ENCODE assay signal across 8 mouse cellular contexts in the genomic region with DNA sequence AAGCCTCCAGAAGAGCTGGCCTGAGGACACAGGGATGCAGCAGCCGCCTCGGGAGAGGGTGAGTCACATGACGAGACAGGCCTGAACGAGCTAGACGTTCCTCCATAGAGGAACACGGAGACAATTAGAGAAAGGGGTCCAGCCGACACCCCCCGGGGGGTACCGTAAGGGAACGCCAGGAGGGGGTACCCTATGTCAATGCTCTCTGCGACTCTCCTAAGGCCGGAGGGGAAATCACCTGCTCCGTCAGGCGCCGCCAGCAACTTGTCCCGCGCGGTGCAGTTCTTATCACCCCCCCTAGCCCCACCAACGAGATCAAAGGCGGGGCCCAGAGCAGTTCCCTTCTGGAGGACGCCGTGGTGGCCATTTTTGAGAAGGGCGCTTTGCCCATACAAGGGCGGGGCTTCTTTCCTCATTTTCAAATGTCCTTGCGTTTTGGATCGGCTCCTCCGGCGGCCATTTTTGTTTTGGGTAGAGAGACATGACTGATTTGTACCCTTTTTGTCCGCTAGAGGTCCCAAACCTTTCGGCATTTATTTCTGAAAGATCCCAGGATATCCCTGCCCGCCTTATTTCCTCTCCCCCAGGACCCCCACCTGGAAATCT. TPM values are rescaled to one million over a fixed set of nuclear protein-coding genes. Genes with fewer than 3 reads are reported as not detected.
DNase-seq lines count a peak whose midpoint lies in the region; ATAC-seq and TF ChIP-seq lines count a peak whose summit lies in the region.

A gene (minus strand): TSS at position 372 of the 606 bp plus-strand sequence.

- under 1% methylated on average over 31 of the region's 31 CpGs for WGBS in forebrain, embryonic 15.5 days
- WGBS in lung, adult 2 months, result under 1% methylated on average over 31 of the region's 31 CpGs

- peak within 1 kb of the TSS; percentile 38; the same call in 1 of the 2 replicates for H3K27ac ChIP-seq in ES-E14 (ENCODE audit: insufficient read depth, low read depth, low read length, poor library complexity, severe bottlenecking)
- H3K27ac ChIP-seq in forebrain, embryonic 15.5 days (replicated peaks), result peak within 1 kb of the TSS; percentile 67

- no peaks in the 10 kb centered on the region for H3K27me3 ChIP-seq in forebrain, embryonic 15.5 days

- H3K9me3 ChIP-seq in ES-E14 (ENCODE audit: control insufficient read depth, insufficient read depth, low read depth, low read length), result no peaks in the 10 kb centered on the region
- no peaks in the 10 kb centered on the region for H3K9me3 ChIP-seq in forebrain, embryonic 15.5 days

- no peak for TF ChIP-seq CTCF in lung, adult 2 months (IDR thresholded peaks at IDR 0.05; ENCODE audit: insufficient read depth, low read length)

- peak within 1 kb of the TSS; percentile 82 for H3K4me2 ChIP-seq in forebrain, embryonic 15.5 days (replicated peaks)

- H3K36me3 ChIP-seq in ES-E14 (ENCODE audit: control insufficient read depth, insufficient read depth, low read length, poor library complexity, severe bottlenecking), result no peaks in the 10 kb centered on the region; the same call in 1 of the 2 replicates
- H3K36me3 ChIP-seq in forebrain, embryonic 15.5 days, result no peaks in the 10 kb centered on the region

- peak within 1 kb of the TSS; percentile 78 to 93 for H3K4me3 ChIP-seq in ES-E14 (ENCODE audit: insufficient read depth in 1 of 2, low read depth in 1 of 2, low read length in 2 of 2, poor library complexity in 1 of 2, severe bottlenecking in 1 of 2)
- H3K4me3 ChIP-seq in forebrain, embryonic 15.5 days, result peak within 1 kb of the TSS; percentile 56
- H3K4me3 ChIP-seq in lung, adult 2 months (replicated peaks; ENCODE audit: extremely low read depth, low read depth, low read length), result peak within 1 kb of the TSS; percentile 68

- intact Hi-C loops in heart, postnatal 25 days (cut with DNase I), result loop anchor here (2.0 to 5.0 kb wide), 4 partner anchors 18 to 109 kb away; a partner anchor contains a TSS

- H3K9ac ChIP-seq in ES-E14 (ENCODE audit: insufficient read depth, low read depth, low read length, poor library complexity, severe bottlenecking), result peak within 1 kb of the TSS; percentile 93
- peak within 1 kb of the TSS; percentile 81 for H3K9ac ChIP-seq in forebrain, embryonic 15.5 days (replicated peaks)

- peak; percentile 96 for DNase-seq in ES-E14 (ENCODE audit: low read depth, low spot score)
- DNase-seq in cerebellum, adult 11-12 months, result peak; percentile 97
- peak; percentile 94 for DNase-seq in heart, postnatal 25 days (ENCODE audit: low spot score)
- peak; percentile 96 to 100 for DNase-seq in layer of hippocampus, adult 18-20 months (ENCODE audit: low spot score in 2 of 2)
- peak; percentile 97 for DNase-seq in lung, adult 2 months
- peak; percentile 87 to 94 for DNase-seq in thymus, adult 18-20 months

- TF ChIP-seq POLR2A in lung, adult 2 months (IDR thresholded peaks at IDR 0.05; ENCODE audit: borderline replicate concordance, extremely low read depth, low read depth, low read length), result peak; percentile 28; the same call in 1 of the 2 replicates

- ATAC-seq in forebrain, embryonic 15.5 days (replicated peaks), result peak; percentile 88
- ATAC-seq in neutrophil, adult 5-6 weeks (ENCODE audit: extremely low read depth, insufficient number of reproducible peaks, low FRiP score, poor library complexity, severe bottlenecking), result peak; percentile 84

- H3K4me1 ChIP-seq in ES-E14 (ENCODE audit: control insufficient read depth in 2 of 2, insufficient read depth in 2 of 2, low read length in 2 of 2, poor library complexity in 1 of 2), result peaks cover 7 to 10% of the 10 kb centered on the region in 2 experiments; a peak in 2 of 4 replicates
- H3K4me1 ChIP-seq in forebrain, embryonic 15.5 days, result peaks cover 29% of the 10 kb centered on the region
- peaks cover 9% of the 10 kb centered on the region; the same call in 1 of the 2 replicates for H3K4me1 ChIP-seq in lung, adult 2 months (ENCODE audit: control insufficient read depth, insufficient read depth, low read length)

- in situ Hi-C loops in ES-E14 (cut with MboI; ENCODE audit: low sequenced_read_pairs in 2 of 2, unreplicated experiment in 2 of 2), result no loop called here

TF ChIP-seq in ES-E14, 5 proteins besides CTCF, POLR2A, EP300 and RAD21:
- TF ChIP-seq ZNF384 (IDR thresholded peaks at IDR 0.05; ENCODE audit: low read depth, low read length) (no peak), HCFC1 (IDR thresholded peaks at IDR 0.05; ENCODE audit: borderline replicate concordance, insufficient read depth, low read length) (peak; percentile 94), CHD2 (IDR thresholded peaks at IDR 0.05; ENCODE audit: low read depth, low read length) (0 out of 2 replicates have a peak, but pooled peaks have one; percentile 33), MAFK (IDR thresholded peaks at IDR 0.05; ENCODE audit: insufficient read depth, low read depth, low read length) (0 out of 2 replicates have a peak, but pooled peaks have one; percentile 10), ZC3H11A (IDR thresholded peaks at IDR 0.05; ENCODE audit: borderline replicate concordance, low read depth, low read length) (0 out of 2 replicates have a peak, but pooled peaks have one; percentile 8)

RNA-seq across cellular contexts. Expression of the gene that starts here (rescaled TPM):
- total RNA-seq in ES-E14 (2012; rRNA removed), result 75.1 and 102 TPM in 2 replicates
- polyA plus RNA-seq in forebrain, embryonic 15.5 days (2015; fragmentation: Nextera tagmentation; extraction: Ambion mirVana), result 351 and 362 TPM in 2 replicates
- 10 to 100 TPM; 80.9 to 87.7 TPM for total RNA-seq in heart, postnatal 25 days (2021)
- 100 to 1,000 TPM; 179 to 182 TPM for total RNA-seq in layer of hippocampus, adult 18-20 months (2021)
- 47.1 and 53.9 TPM in 2 replicates for polyA plus RNA-seq in lung, adult 2 months (2012; rRNA removed)
- 32.4 and 53.2 TPM in 2 replicates for total RNA-seq in neutrophil, adult 5-6 weeks (2017)

Comparison
In these comparisons a context has a peak if more than half of its experiments do, and no peak if none do; other contexts are left out.
1. Peak in every context shown above with its lines: DNase-seq, ATAC-seq, H3K4me3 ChIP-seq and H3K27ac ChIP-seq.